Mouse (Mus musculus) testis, postnatal 10 days (tissue): ENCODE measurements around the gene Hs2st1.
"Not testable (repeated sequence)": the region's sequence is repeated elsewhere in the genome, so short reads cannot be mapped to it uniquely, and the experiment has no call there.

Experiments
- DNase-seq: peaks from one replicate; pipeline ENCODE4 v3.0.0; 2021; ENCODE audit warnings: low spot score

Gene Hs2st1

GRCm38 (mm10) chr3:144570047-144570815 lies at the start of gene Hs2st1, which contains the start of gene Selenof:
TSS of gene Hs2st1 (minus strand) at chr3:144570181.
TSS of gene Selenof (plus strand) at chr3:144570304.
- peak; percentile 96 for DNase-seq

GRCm38 (mm10) chr3:144617633-144618180 lies 47.7 kb upstream of the Hs2st1 start:
- no peak for DNase-seq

GRCm38 (mm10) chr3:144616654-144617425 lies 46.9 kb upstream of the Hs2st1 start:
- DNase-seq = peak; percentile 86

GRCm38 (mm10) chr3:144615459-144615858 lies 45.5 kb upstream of the Hs2st1 start:
- no peak for DNase-seq

GRCm38 (mm10) chr3:144614698-144615097 lies 44.7 kb upstream of the Hs2st1 start:
- DNase-seq = no peak

- no peak for DNase-seq
Measured at GRCm38 (mm10) chr3:144614277-144614676, 44.3 kb upstream of the Hs2st1 start.

GRCm38 (mm10) chr3:144612382-144612781 lies 42.4 kb upstream of the Hs2st1 start:
- DNase-seq = no peak

GRCm38 (mm10) chr3:144611626-144612271 lies 41.8 kb upstream of the Hs2st1 start:
- DNase-seq = no peak

- no peak for DNase-seq
Measured at GRCm38 (mm10) chr3:144610759-144611158, 40.8 kb upstream of the Hs2st1 start.

GRCm38 (mm10) chr3:144608090-144608489 lies 38.1 kb upstream of the Hs2st1 start:
- no peak for DNase-seq

GRCm38 (mm10) chr3:144606449-144606848 lies 36.5 kb upstream of the Hs2st1 start:
- DNase-seq = no peak

GRCm38 (mm10) chr3:144605811-144606210 lies 35.8 kb upstream of the Hs2st1 start:
- DNase-seq = not testable (repeated sequence)

- DNase-seq = no peak
Measured at GRCm38 (mm10) chr3:144604205-144604604, 34.2 kb upstream of the Hs2st1 start.

- DNase-seq = no peak
Measured at GRCm38 (mm10) chr3:144603558-144603957, 33.6 kb upstream of the Hs2st1 start.

- no peak for DNase-seq
Measured at GRCm38 (mm10) chr3:144602819-144603218, 32.8 kb upstream of the Hs2st1 start.

GRCm38 (mm10) chr3:144602413-144602812 lies 32.4 kb upstream of the Hs2st1 start:
- DNase-seq = no peak

GRCm38 (mm10) chr3:144597790-144598467 lies 27.9 kb upstream of the Hs2st1 start:
- DNase-seq = no peak

- peak; percentile 11 for DNase-seq
Measured at GRCm38 (mm10) chr3:144597121-144597520, 27.1 kb upstream of the Hs2st1 start.

- no peak for DNase-seq
Measured at GRCm38 (mm10) chr3:144592992-144593785, 23.2 kb upstream of the Hs2st1 start.

GRCm38 (mm10) chr3:144589189-144589890 lies 19.4 kb upstream of the Hs2st1 start:
- no peak for DNase-seq
